Mouse (Mus musculus): Measurements from ENCODE around the gene Rmi2. TPM values are rescaled to one million over a fixed set of nuclear protein-coding genes. Genes with fewer than 3 reads are reported as not detected.

Rmi2 gene
- 0.57 and 0.65 TPM in 2 replicates for polyA plus RNA-seq (2012)

GRCm38 (mm10) chr16:10834911-10835587 is at the start of gene Rmi2:
TSS of gene Rmi2 (plus strand) at chr16:10835059.
- Histone ChIP-seq H3K36me3 (ENCODE audit: control insufficient read depth) (peaks cover 20% of the 10 kb centered on the region), H3K4me3 (replicated peaks) (peak within 1 kb of the TSS; percentile 91), H3K9me3 (ENCODE audit: control insufficient read depth, low read length) (no peaks in the 10 kb centered on the region), H3K27me3 (ENCODE audit: control insufficient read depth) (peaks cover 14% of the 10 kb centered on the region), H3K4me1 (ENCODE audit: control insufficient read depth) (peaks cover 38% of the 10 kb centered on the region)
- no peak for TF ChIP-seq TAL1 (IDR thresholded peaks at IDR 0.05; ENCODE audit: low read length)

GRCm38 (mm10) chr16:10785371-10786231 is 49.3 kb upstream of the Rmi2 start, which contains the start of gene Socs1:
TSS of gene Socs1 (minus strand) at chr16:10785536.
- no peaks in the 10 kb centered on the region for H3K36me3 ChIP-seq (ENCODE audit: control insufficient read depth)

GRCm38 (mm10) chr16:10786288-10786687 is 48.6 kb upstream of the Rmi2 start:
- peak overlapping the region; percentile 90 for H3K4me3 ChIP-seq (replicated peaks)
- peaks cover 47% of the 10 kb centered on the region for H3K27me3 ChIP-seq (ENCODE audit: control insufficient read depth)
- no peaks in the 10 kb centered on the region for H3K36me3 ChIP-seq (ENCODE audit: control insufficient read depth)
- peaks cover 26% of the 10 kb centered on the region for H3K4me1 ChIP-seq (ENCODE audit: control insufficient read depth)
- TF ChIP-seq GATA1 (IDR thresholded peaks at IDR 0.05; ENCODE audit: low read length) (no peak), TAL1 (IDR thresholded peaks at IDR 0.05; ENCODE audit: low read length) (no peak)
- H3K9me3 ChIP-seq (ENCODE audit: control insufficient read depth, low read length) = peaks cover 7% of the 10 kb centered on the region; the same call in 1 of the 2 replicates

More at GRCm38 (mm10) chr16:10785371-10786231, 49.3 kb upstream of the Rmi2 start, which contains the start of gene Socs1:
- Histone ChIP-seq H3K27me3 (ENCODE audit: control insufficient read depth) (peaks cover 51% of the 10 kb centered on the region), H3K4me1 (ENCODE audit: control insufficient read depth) (peaks cover 26% of the 10 kb centered on the region), H3K9me3 (ENCODE audit: control insufficient read depth, low read length) (peaks cover 7% of the 10 kb centered on the region; the same call in 1 of the 2 replicates), H3K4me3 (replicated peaks) (peak within 1 kb of the TSS; percentile 90)
- TF ChIP-seq TAL1 (IDR thresholded peaks at IDR 0.05; ENCODE audit: low read length) = no peak
- TF ChIP-seq GATA1 (IDR thresholded peaks at IDR 0.05; ENCODE audit: low read length) = no peak

GRCm38 (mm10) chr16:10786782-10787547 is 47.9 kb upstream of the Rmi2 start:
- peak overlapping the region; percentile 90 for H3K4me3 ChIP-seq (replicated peaks)
- TF ChIP-seq TAL1 (IDR thresholded peaks at IDR 0.05; ENCODE audit: low read length) (no peak), GATA1 (IDR thresholded peaks at IDR 0.05; ENCODE audit: low read length) (no peak)
- H3K4me1 ChIP-seq (ENCODE audit: control insufficient read depth) = peaks cover 26% of the 10 kb centered on the region
- peaks cover 7% of the 10 kb centered on the region; the same call in 1 of the 2 replicates for H3K9me3 ChIP-seq (ENCODE audit: control insufficient read depth, low read length)
- H3K36me3 ChIP-seq (ENCODE audit: control insufficient read depth) = no peaks in the 10 kb centered on the region
- peaks cover 41% of the 10 kb centered on the region for H3K27me3 ChIP-seq (ENCODE audit: control insufficient read depth)

- Histone ChIP-seq H3K4me3 (replicated peaks) (no peak overlapping the region), H3K4me1 (ENCODE audit: control insufficient read depth) (peaks cover 26% of the 10 kb centered on the region), H3K27me3 (ENCODE audit: control insufficient read depth) (peaks cover 34% of the 10 kb centered on the region), H3K9me3 (ENCODE audit: control insufficient read depth, low read length) (peaks cover 7% of the 10 kb centered on the region; the same call in 1 of the 2 replicates), H3K36me3 (ENCODE audit: control insufficient read depth) (no peaks in the 10 kb centered on the region)
- no peak for TF ChIP-seq TAL1 (IDR thresholded peaks at IDR 0.05; ENCODE audit: low read length)
- no peak for TF ChIP-seq GATA1 (IDR thresholded peaks at IDR 0.05; ENCODE audit: low read length)
These were observed 47.3 kb upstream of the Rmi2 start for GRCm38 (mm10) chr16:10787548-10788058.

GRCm38 (mm10) chr16:10788271-10788670 is 46.6 kb upstream of the Rmi2 start, which contains the start of gene Tnp2:
TSS of gene Tnp2 (minus strand) at chr16:10788660.
- Histone ChIP-seq H3K27me3 (ENCODE audit: control insufficient read depth) (peaks cover 28% of the 10 kb centered on the region), H3K9me3 (ENCODE audit: control insufficient read depth, low read length) (peaks cover 7% of the 10 kb centered on the region; the same call in 1 of the 2 replicates), H3K4me3 (replicated peaks) (no peak within 1 kb of the TSS)

GRCm38 (mm10) chr16:10788866-10789265 is 46.0 kb upstream of the Rmi2 start:
- Histone ChIP-seq H3K4me3 (replicated peaks) (no peak overlapping the region), H3K27me3 (ENCODE audit: control insufficient read depth) (peaks cover 22% of the 10 kb centered on the region), H3K36me3 (ENCODE audit: control insufficient read depth) (no peaks in the 10 kb centered on the region), H3K4me1 (ENCODE audit: control insufficient read depth) (peaks cover 26% of the 10 kb centered on the region), H3K9me3 (ENCODE audit: control insufficient read depth, low read length) (peaks cover 7% of the 10 kb centered on the region; the same call in 1 of the 2 replicates)
- TF ChIP-seq TAL1 (IDR thresholded peaks at IDR 0.05; ENCODE audit: low read length) (no peak), GATA1 (IDR thresholded peaks at IDR 0.05; ENCODE audit: low read length) (no peak)

More at GRCm38 (mm10) chr16:10788271-10788670, 46.6 kb upstream of the Rmi2 start, which contains the start of gene Tnp2:
- Histone ChIP-seq H3K36me3 (ENCODE audit: control insufficient read depth) (no peaks in the 10 kb centered on the region), H3K4me1 (ENCODE audit: control insufficient read depth) (peaks cover 26% of the 10 kb centered on the region)
- TF ChIP-seq GATA1 (IDR thresholded peaks at IDR 0.05; ENCODE audit: low read length) (no peak), TAL1 (IDR thresholded peaks at IDR 0.05; ENCODE audit: low read length) (no peak)

GRCm38 (mm10) chr16:10790702-10791101 is 44.2 kb upstream of the Rmi2 start, which contains the start of gene Prm3:
TSS of gene Prm3 (minus strand) at chr16:10790914.
- H3K27me3 ChIP-seq (ENCODE audit: control insufficient read depth) = peaks cover 16% of the 10 kb centered on the region

More at GRCm38 (mm10) chr16:10790702-10791101, 44.2 kb upstream of the Rmi2 start, which contains the start of gene Prm3:
- H3K4me3 ChIP-seq (replicated peaks) = no peak within 1 kb of the TSS
- TF ChIP-seq GATA1 (IDR thresholded peaks at IDR 0.05; ENCODE audit: low read length) (no peak), TAL1 (IDR thresholded peaks at IDR 0.05; ENCODE audit: low read length) (no peak)
- no peaks in the 10 kb centered on the region for H3K9me3 ChIP-seq (ENCODE audit: control insufficient read depth, low read length)
- H3K36me3 ChIP-seq (ENCODE audit: control insufficient read depth) = no peaks in the 10 kb centered on the region
- H3K4me1 ChIP-seq (ENCODE audit: control insufficient read depth) = peaks cover 11% of the 10 kb centered on the region

Data from erythroblast, embryonic 14.5 days (primary cell).